Mouse (Mus musculus): ENCODE measurements around the gene Fndc3b.

GRCm38 (mm10) chr3:27511765-27512164 is 199.3 kb downstream of the Fndc3b start:
- TF ChIP-seq CTCF (IDR thresholded peaks at IDR 0.05; ENCODE audit: borderline replicate concordance, insufficient read depth, low read length) (no peak), POLR2A (IDR thresholded peaks at IDR 0.05; ENCODE audit: low read depth, low read length) (no peak)

Measured in embryonic fibroblast, embryonic 13.5 days (primary cell).